Mouse (Mus musculus) hindlimb bud, embryonic 11.5 days (tissue): Measurements from ENCODE around the gene Gnb1l.

Source experiments
- DNase-seq: peaks from one replicate; pipeline ENCODE4 v3.0.0-alpha.2; 2012; ENCODE audit warnings: low read depth, low spot score; ENCODE audit errors: extremely low spot score

The Gnb1l gene

GRCm38 (mm10) chr16:18498558-18498990 is at the start of gene Gnb1l, which contains the start of gene Rtl10:
Gene Gnb1l (plus strand): TSS chr16:18498713.
Gene Rtl10 (plus strand): TSS chr16:18498901.
- DNase-seq: peak; percentile 73

GRCm38 (mm10) chr16:18449005-18449404 is 49.5 kb upstream of the Gnb1l start:
- no peak for DNase-seq

- no peak for DNase-seq
Measured at GRCm38 (mm10) chr16:18451486-18452181, 46.9 kb upstream of the Gnb1l start.

GRCm38 (mm10) chr16:18452361-18452862 is 46.1 kb upstream of the Gnb1l start:
- DNase-seq: no peak

- no peak for DNase-seq
Measured at GRCm38 (mm10) chr16:18453846-18454245, 44.7 kb upstream of the Gnb1l start.

GRCm38 (mm10) chr16:18455407-18455806 is 43.1 kb upstream of the Gnb1l start:
- DNase-seq: no peak

GRCm38 (mm10) chr16:18458661-18459060 is 39.9 kb upstream of the Gnb1l start:
- DNase-seq: no peak

GRCm38 (mm10) chr16:18459335-18459954 is 39.1 kb upstream of the Gnb1l start:
- DNase-seq: no peak

GRCm38 (mm10) chr16:18459955-18460370 is 38.5 kb upstream of the Gnb1l start:
- peak; percentile 8 for DNase-seq

GRCm38 (mm10) chr16:18460826-18461225 is 37.7 kb upstream of the Gnb1l start:
- no peak for DNase-seq

- no peak for DNase-seq
Measured at GRCm38 (mm10) chr16:18462031-18462430, 36.5 kb upstream of the Gnb1l start.

GRCm38 (mm10) chr16:18462598-18462997 is 35.9 kb upstream of the Gnb1l start:
- no peak for DNase-seq

- no peak for DNase-seq
Measured at GRCm38 (mm10) chr16:18464271-18464670, 34.2 kb upstream of the Gnb1l start.

GRCm38 (mm10) chr16:18470829-18471228 is 27.7 kb upstream of the Gnb1l start:
- no peak for DNase-seq

GRCm38 (mm10) chr16:18471381-18471955 is 27.0 kb upstream of the Gnb1l start:
- DNase-seq: no peak

GRCm38 (mm10) chr16:18471976-18472375 is 26.5 kb upstream of the Gnb1l start:
- no peak for DNase-seq

- DNase-seq: no peak
Measured at GRCm38 (mm10) chr16:18472416-18472815, 26.1 kb upstream of the Gnb1l start.

- DNase-seq: no peak
Measured at GRCm38 (mm10) chr16:18472976-18473375, 25.5 kb upstream of the Gnb1l start.

- no peak for DNase-seq
Measured at GRCm38 (mm10) chr16:18474021-18474420, 24.5 kb upstream of the Gnb1l start.

- DNase-seq: no peak
Measured at GRCm38 (mm10) chr16:18477996-18478395, 20.5 kb upstream of the Gnb1l start.

- no peak for DNase-seq
Measured at GRCm38 (mm10) chr16:18479667-18480066, 18.8 kb upstream of the Gnb1l start.

- no peak for DNase-seq
Measured at GRCm38 (mm10) chr16:18480933-18481485, 17.5 kb upstream of the Gnb1l start.
